Mouse (Mus musculus): ENCODE measurements around the gene Sema3b.

Sema3b gene

GRCm38 (mm10) chr9:107548820-107549219 is 60.2 kb downstream of the Sema3b start:
- DNase-seq (ENCODE audit: low read depth, low spot score), result no peak

GRCm38 (mm10) chr9:107547957-107548356 is 61.1 kb downstream of the Sema3b start:
- no peak for DNase-seq (ENCODE audit: low read depth, low spot score)

Measured in retina, postnatal 7 days (tissue).